Mouse (Mus musculus): ENCODE data around the gene Chka.

The Chka gene

GRCm38 (mm10) chr19:3889096-3889495, 37.5 kb downstream of the Chka start:
- DNase-seq (ENCODE audit: low spot score) = no peak

GRCm38 (mm10) chr19:3890181-3890580, 38.6 kb downstream of the Chka start:
- DNase-seq (ENCODE audit: low spot score) = no peak

GRCm38 (mm10) chr19:3893545-3894116, 42.1 kb downstream of the Chka start:
- DNase-seq (ENCODE audit: low spot score) = no peak

GRCm38 (mm10) chr19:3894294-3894693, 42.7 kb downstream of the Chka start:
- no peak for DNase-seq (ENCODE audit: low spot score)

- no peak for DNase-seq (ENCODE audit: low spot score)
Observed at GRCm38 (mm10) chr19:3895171-3895631, 43.6 kb downstream of the Chka start.

- DNase-seq (ENCODE audit: low spot score) = no peak
Observed at GRCm38 (mm10) chr19:3896208-3896607, 44.6 kb downstream of the Chka start.

- no peak for DNase-seq (ENCODE audit: low spot score)
Observed at GRCm38 (mm10) chr19:3897557-3897956, 46.0 kb downstream of the Chka start.

- no peak for DNase-seq (ENCODE audit: low spot score)
Observed at GRCm38 (mm10) chr19:3898952-3899351, 47.4 kb downstream of the Chka start.

GRCm38 (mm10) chr19:3899618-3900017, 48.0 kb downstream of the Chka start:
- no peak for DNase-seq (ENCODE audit: low spot score)

- no peak for DNase-seq (ENCODE audit: low spot score)
Observed at GRCm38 (mm10) chr19:3902966-3903365, 51.4 kb downstream of the Chka start.

- DNase-seq (ENCODE audit: low spot score) = no peak
Observed at GRCm38 (mm10) chr19:3903648-3904362, 52.2 kb downstream of the Chka start.

GRCm38 (mm10) chr19:3904363-3904675, 52.7 kb downstream of the Chka start:
- no peak for DNase-seq (ENCODE audit: low spot score)

GRCm38 (mm10) chr19:3905261-3905969, 53.8 kb downstream of the Chka start:
- peak; percentile 38 for DNase-seq (ENCODE audit: low spot score)

- no peak for DNase-seq (ENCODE audit: low spot score)
Observed at GRCm38 (mm10) chr19:3906326-3906725, 54.8 kb downstream of the Chka start.

- DNase-seq (ENCODE audit: low spot score) = peak; percentile 84
Observed at GRCm38 (mm10) chr19:3906795-3907786, 55.5 kb downstream of the Chka start, which contains the start of gene Tcirg1. Gene Tcirg1 (minus strand): TSS chr19:3907133.

GRCm38 (mm10) chr19:3907876-3908660, 56.5 kb downstream of the Chka start:
- no peak for DNase-seq (ENCODE audit: low spot score)

GRCm38 (mm10) chr19:3910206-3910605, 58.6 kb downstream of the Chka start:
- DNase-seq (ENCODE audit: low spot score) = no peak

GRCm38 (mm10) chr19:3912337-3913204, 61.0 kb downstream of the Chka start, which contains the start of gene Ndufs8:
Gene Ndufs8 (minus strand): TSS chr19:3912774.
- peak; percentile 90 for DNase-seq (ENCODE audit: low spot score)

GRCm38 (mm10) chr19:3913692-3914091, 62.1 kb downstream of the Chka start:
- DNase-seq (ENCODE audit: low spot score) = no peak

- no peak for DNase-seq (ENCODE audit: low spot score)
Observed at GRCm38 (mm10) chr19:3914535-3914934, 63.0 kb downstream of the Chka start.
